Mouse (Mus musculus) heart, postnatal 0 days (tissue): ENCODE measurements around the gene Astn2.

ENCODE experiments used
- CTCF ChIP-seq: IDR thresholded peaks from 2 replicates; pipeline ENCODE4 v1.5.1; 2016; ENCODE audit warnings: antibody characterized with exemption, control low read depth, low read depth
- EP300 ChIP-seq: IDR thresholded peaks from 2 replicates; pipeline ENCODE4 v1.6.1; 2016; ENCODE audit warnings: antibody characterized with exemption, low read depth

DNA sequence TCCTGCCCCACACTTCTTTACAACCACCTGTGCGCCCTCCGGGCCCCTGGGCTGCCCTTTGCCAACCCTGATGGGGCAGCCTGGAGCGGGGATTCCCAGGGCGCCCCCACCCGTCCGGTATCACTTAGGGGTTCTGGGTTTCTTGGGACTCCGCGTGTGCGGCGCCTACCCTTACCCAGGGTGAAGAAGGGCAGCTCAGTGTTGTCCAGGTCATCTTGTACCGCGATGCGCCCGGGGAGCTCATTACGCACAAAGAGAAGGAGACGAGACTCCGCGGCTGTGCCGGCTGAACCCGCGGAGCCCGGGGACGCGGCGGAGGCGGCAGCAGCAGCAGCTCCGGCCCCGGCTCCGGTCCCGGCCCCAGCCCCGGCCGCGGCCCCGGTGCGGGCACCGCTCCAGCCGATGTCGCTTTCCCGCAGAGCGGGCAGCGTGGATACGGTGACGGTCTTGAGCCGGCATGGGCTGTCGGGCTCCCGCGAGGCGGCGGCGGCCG, 657 bp downstream of the Astn2 start:
- TF ChIP-seq CTCF (no peak), EP300 (no peak)
